Comparison of ENCODE assay signal across 10 mouse cellular contexts in genomic region chr5:150457904-150458739, GRCm38 (mm10). TPM values are rescaled to one million over a fixed set of nuclear protein-coding genes. Genes with fewer than 3 reads are reported as not detected.
DNase-seq lines count a peak whose midpoint lies in the region; ATAC-seq lines count a peak whose summit lies in the region.
"Had no signal": no experiment of that assay in that cellular context is flagged by ENCODE, and none has a peak within 500 bp of the region (broad histone marks: within the 10 kb centered on the region; RNA-seq: fewer than 3 reads in every experiment).

No protein-coding gene starts in this region.

- H3K27ac ChIP-seq in midbrain, embryonic 13.5 days = no peak overlapping the region; the same call in 1 of the 2 replicates
- H3K27ac ChIP-seq in midbrain, embryonic 10.5 days (replicated peaks) = no peak overlapping the region
- H3K27ac ChIP-seq in embryonic facial prominence, embryonic 14.5 days (replicated peaks; ENCODE audit: low read depth, low read length) = peak overlapping the region; percentile 72
- peak overlapping the region; percentile 57 for H3K27ac ChIP-seq in limb, embryonic 15.5 days
- H3K27ac ChIP-seq in stomach, embryonic 16.5 days (ENCODE audit: low read length) = peak overlapping the region; percentile 69

- no peaks in the 10 kb centered on the region for H3K27me3 ChIP-seq in midbrain, embryonic 13.5 days
- no peaks in the 10 kb centered on the region for H3K27me3 ChIP-seq in midbrain, embryonic 10.5 days (ENCODE audit: low read depth, poor library complexity, severe bottlenecking)
- H3K27me3 ChIP-seq in embryonic facial prominence, embryonic 14.5 days (replicated peaks; ENCODE audit: control insufficient read depth, insufficient read depth, low read length) = no peaks in the 10 kb centered on the region
- H3K27me3 ChIP-seq in limb, embryonic 15.5 days = no peaks in the 10 kb centered on the region
- no peaks in the 10 kb centered on the region for H3K27me3 ChIP-seq in stomach, embryonic 16.5 days (ENCODE audit: control insufficient read depth, insufficient read depth, low read length)

- no peak for DNase-seq in midbrain, embryonic 10.5 days (ENCODE audit: low spot score)
- peak; percentile 86 for DNase-seq in embryonic facial prominence, embryonic 14.5 days (ENCODE audit: low spot score)
- DNase-seq in left cerebral cortex, adult 18-20 months (ENCODE audit: low spot score in 2 of 2) = no peak
- no peak for DNase-seq in layer of hippocampus, postnatal 25 days (ENCODE audit: extremely low spot score in 1 of 2, low spot score in 1 of 2)

- WGBS in midbrain, embryonic 13.5 days = 69% methylated on average over 17 of the region's 17 CpGs
- 87% methylated on average over 17 of the region's 17 CpGs for WGBS in midbrain, embryonic 10.5 days
- WGBS in embryonic facial prominence, embryonic 14.5 days = 27% methylated on average over 17 of the region's 17 CpGs
- WGBS in limb, embryonic 15.5 days = 21% methylated on average over 17 of the region's 17 CpGs
- 36% methylated on average over 17 of the region's 17 CpGs for WGBS in stomach, embryonic 16.5 days

- H3K4me3 ChIP-seq in midbrain, embryonic 13.5 days (replicated peaks) = no peak overlapping the region
- no peak overlapping the region for H3K4me3 ChIP-seq in midbrain, embryonic 10.5 days
- H3K4me3 ChIP-seq in embryonic facial prominence, embryonic 14.5 days (ENCODE audit: low read depth, low read length) = peak overlapping the region; percentile 16; the same call in 1 of the 2 replicates
- 0 out of 2 replicates have a peak overlapping the region, but pooled peaks have one; percentile 7 for H3K4me3 ChIP-seq in limb, embryonic 15.5 days
- H3K4me3 ChIP-seq in stomach, embryonic 16.5 days (replicated peaks; ENCODE audit: low read length) = peak overlapping the region; percentile 13; the same call in 1 of the 2 replicates

- ATAC-seq in midbrain, embryonic 13.5 days = peak; percentile 43
- ATAC-seq in embryonic facial prominence, embryonic 14.5 days (ENCODE audit: low read depth) = peak; percentile 83
- ATAC-seq in limb, embryonic 15.5 days (ENCODE audit: insufficient number of reproducible peaks, low FRiP score, low TSS enrichment, low read depth) = peak; percentile 56; the same call in 1 of the 2 replicates
- peak; percentile 51; the same call in 1 of the 2 replicates for ATAC-seq in stomach, embryonic 16.5 days (ENCODE audit: insufficient read depth, low FRiP score)
- no peak for ATAC-seq in granulocyte monocyte progenitor cell, adult 5-6 weeks (replicated peaks; ENCODE audit: poor library complexity, severe bottlenecking)

- H3K9me3 ChIP-seq in midbrain, embryonic 13.5 days = peaks cover 7% of the 10 kb centered on the region; the same call in 1 of the 2 replicates
- H3K9me3 ChIP-seq in midbrain, embryonic 10.5 days (replicated peaks) = peaks cover 20% of the 10 kb centered on the region; the same call in 1 of the 2 replicates
- H3K9me3 ChIP-seq in embryonic facial prominence, embryonic 14.5 days (ENCODE audit: control insufficient read depth, low read length) = peaks cover 22% of the 10 kb centered on the region
- no peaks in the 10 kb centered on the region for H3K9me3 ChIP-seq in limb, embryonic 15.5 days
- peaks cover 4% of the 10 kb centered on the region; the same call in 1 of the 2 replicates for H3K9me3 ChIP-seq in stomach, embryonic 16.5 days (replicated peaks; ENCODE audit: control insufficient read depth, low read length)

- peaks cover 71% of the 10 kb centered on the region for H3K36me3 ChIP-seq in midbrain, embryonic 13.5 days
- peaks cover 3% of the 10 kb centered on the region; the same call in 1 of the 2 replicates for H3K36me3 ChIP-seq in midbrain, embryonic 10.5 days
- peaks cover 24% of the 10 kb centered on the region for H3K36me3 ChIP-seq in embryonic facial prominence, embryonic 14.5 days (ENCODE audit: control insufficient read depth, insufficient read depth, low read length)
- H3K36me3 ChIP-seq in limb, embryonic 15.5 days = peaks cover 28% of the 10 kb centered on the region
- H3K36me3 ChIP-seq in stomach, embryonic 16.5 days (ENCODE audit: control insufficient read depth, insufficient read depth, low read length) = 0 out of 2 replicates have a peak, but pooled peaks cover 3% of the 10 kb centered on the region

- no peaks in the 10 kb centered on the region for H3K4me1 ChIP-seq in midbrain, embryonic 13.5 days (replicated peaks)
- H3K4me1 ChIP-seq in midbrain, embryonic 10.5 days = no peaks in the 10 kb centered on the region
- H3K4me1 ChIP-seq in embryonic facial prominence, embryonic 14.5 days (ENCODE audit: control insufficient read depth, insufficient read depth, low read length) = peaks cover 13% of the 10 kb centered on the region
- peaks cover 15% of the 10 kb centered on the region for H3K4me1 ChIP-seq in limb, embryonic 15.5 days
- H3K4me1 ChIP-seq in stomach, embryonic 16.5 days (ENCODE audit: control insufficient read depth, insufficient read depth, low read length) = peaks cover 4% of the 10 kb centered on the region; the same call in 1 of the 2 replicates

- no peak overlapping the region for H3K4me2 ChIP-seq in midbrain, embryonic 13.5 days (replicated peaks)
- peak overlapping the region; percentile 43 for H3K4me2 ChIP-seq in embryonic facial prominence, embryonic 14.5 days (ENCODE audit: low read depth, low read length)
- H3K4me2 ChIP-seq in limb, embryonic 15.5 days = peak overlapping the region; percentile 22
- peak overlapping the region; percentile 32 for H3K4me2 ChIP-seq in stomach, embryonic 16.5 days (ENCODE audit: low read depth, low read length)

- no peak overlapping the region for H3K9ac ChIP-seq in midbrain, embryonic 13.5 days (replicated peaks)
- 0 out of 2 replicates have a peak overlapping the region, but pooled peaks have one; percentile 23 for H3K9ac ChIP-seq in embryonic facial prominence, embryonic 14.5 days (ENCODE audit: low read depth, low read length)
- no peak overlapping the region for H3K9ac ChIP-seq in limb, embryonic 15.5 days
- peak overlapping the region; percentile 12; the same call in 1 of the 2 replicates for H3K9ac ChIP-seq in stomach, embryonic 16.5 days (ENCODE audit: low read length)

RNA-seq across cellular contexts. Expression of gene Zar1l, which starts 59.8 kb away (rescaled TPM):
- polyA plus RNA-seq in midbrain, embryonic 13.5 days (2015; fragmentation: Nextera tagmentation; extraction: Ambion mirVana) = not detected in 2 replicates
- polyA plus RNA-seq in midbrain, embryonic 10.5 days (2016; fragmentation: Nextera tagmentation; extraction: Ambion mirVana) = not detected in 2 replicates
- not detected in 2 replicates for polyA plus RNA-seq in embryonic facial prominence, embryonic 14.5 days (2014; fragmentation: Nextera tagmentation; extraction: Ambion mirVana)
- not detected in 2 replicates for polyA plus RNA-seq in limb, embryonic 15.5 days (2015; fragmentation: Nextera tagmentation; extraction: Ambion mirVana)
- not detected in 2 replicates for polyA plus RNA-seq in stomach, embryonic 16.5 days (2015; fragmentation: Nextera tagmentation; extraction: Ambion mirVana)
- 1 to 10 TPM; 1.3 to 1.6 TPM for total RNA-seq in left cerebral cortex, adult 18-20 months (2021)
- not detected for total RNA-seq in layer of hippocampus, postnatal 25 days (2021)
- total RNA-seq in granulocyte monocyte progenitor cell, adult 5-6 weeks (2014; fragmentation: Nextera tagmentation) = not detected in 2 replicates
- total RNA-seq in granulocyte monocyte progenitor cell, adult 5-6 weeks (2017) = not detected in 2 replicates
- total RNA-seq: adrenal gland, postnatal 14 days; liver, adult 2 months had no signal
- polyA plus RNA-seq: liver, adult 2 months had no signal

Comparison
In these comparisons a context has a peak if more than half of its experiments do, and no peak if none do; other contexts are left out.
1. H3K27ac ChIP-seq: peak in embryonic facial prominence, embryonic 14.5 days (single experiment), limb, embryonic 15.5 days (single experiment) and stomach, embryonic 16.5 days (single experiment); none in midbrain, embryonic 13.5 days (single experiment) and midbrain, embryonic 10.5 days (single experiment).
2. H3K4me3 ChIP-seq: peak in embryonic facial prominence, embryonic 14.5 days (single experiment), limb, embryonic 15.5 days (single experiment) and stomach, embryonic 16.5 days (single experiment); none in midbrain, embryonic 13.5 days (single experiment) and midbrain, embryonic 10.5 days (single experiment).
3. H3K9ac ChIP-seq: peak in embryonic facial prominence, embryonic 14.5 days (single experiment) and stomach, embryonic 16.5 days (single experiment); none in midbrain, embryonic 13.5 days (single experiment) and limb, embryonic 15.5 days (single experiment).